In genomic region chr13:20104791-20105190, GRCm38 (mm10) we compare ENCODE assay signal across 33 mouse cellular contexts.
"Had no signal": no experiment of that assay in that cellular context is flagged by ENCODE, and none has a peak within 500 bp of the region (broad histone marks: within the 10 kb centered on the region; RNA-seq: fewer than 3 reads in every experiment).

No protein-coding gene starts in this region.

- H3K36me3 ChIP-seq: heart, embryonic 12.5 days; heart, embryonic 13.5 days; heart, embryonic 15.5 days; hindbrain, embryonic 10.5 days; hindbrain, embryonic 12.5 days; hindbrain, embryonic 13.5 days; hindbrain, embryonic 15.5 days; intestine, embryonic 15.5 days; kidney, embryonic 15.5 days had no signal

- H3K4me1 ChIP-seq: hindbrain, embryonic 15.5 days had no signal

- H3K4me3 ChIP-seq: heart, embryonic 12.5 days; heart, embryonic 13.5 days; heart, embryonic 15.5 days; hindbrain, embryonic 10.5 days; hindbrain, embryonic 12.5 days; hindbrain, embryonic 13.5 days; hindbrain, embryonic 15.5 days; intestine, embryonic 15.5 days; kidney, embryonic 15.5 days; layer of hippocampus, adult 2 months; left cerebral cortex, adult 2 months had no signal

- DNase-seq: heart, postnatal 10 days; heart, postnatal 14 days; heart, postnatal 36 days; heart, postnatal 4 days; kidney, adult 11 months; kidney, adult 18-20 months; kidney, adult 2 months; kidney, adult 8-10 months; kidney, adult 9 months; kidney, postnatal 10 days; kidney, postnatal 14 days; kidney, postnatal 25 days; kidney, postnatal 36 days; kidney, postnatal 4 days; layer of hippocampus, postnatal 36 days had no signal

- H3K9me3 ChIP-seq: heart, embryonic 12.5 days; heart, embryonic 13.5 days; heart, embryonic 15.5 days; hindbrain, embryonic 10.5 days; hindbrain, embryonic 12.5 days; hindbrain, embryonic 13.5 days; hindbrain, embryonic 15.5 days; intestine, embryonic 15.5 days; kidney, embryonic 15.5 days had no signal

- H3K4me2 ChIP-seq: heart, embryonic 12.5 days; heart, embryonic 13.5 days; heart, embryonic 15.5 days; hindbrain, embryonic 12.5 days; hindbrain, embryonic 13.5 days; hindbrain, embryonic 14.5 days; hindbrain, embryonic 15.5 days; intestine, embryonic 15.5 days; kidney, embryonic 15.5 days had no signal

- H3K9ac ChIP-seq: heart, embryonic 12.5 days; heart, embryonic 13.5 days; heart, embryonic 15.5 days; hindbrain, embryonic 12.5 days; hindbrain, embryonic 13.5 days; hindbrain, embryonic 14.5 days; hindbrain, embryonic 15.5 days; intestine, embryonic 15.5 days; kidney, embryonic 15.5 days had no signal

- H3K27me3 ChIP-seq: heart, embryonic 12.5 days; heart, embryonic 15.5 days; hindbrain, embryonic 12.5 days; hindbrain, embryonic 13.5 days; hindbrain, embryonic 15.5 days; intestine, embryonic 15.5 days; kidney, embryonic 15.5 days had no signal

- ATAC-seq: hindbrain, embryonic 16.5 days; hindbrain, postnatal 0 days; inflammation-experienced regulatory T-cells, adult 6 months; intestine, embryonic 15.5 days; intestine, embryonic 16.5 days; intestine, postnatal 0 days had no signal

- H3K27ac ChIP-seq: heart, embryonic 13.5 days; heart, embryonic 15.5 days; hindbrain, embryonic 10.5 days; hindbrain, embryonic 12.5 days; hindbrain, embryonic 13.5 days; hindbrain, embryonic 14.5 days; hindbrain, embryonic 15.5 days; hindbrain, postnatal 0 days; intestine, embryonic 15.5 days; kidney, embryonic 15.5 days; kidney, postnatal 0 days; layer of hippocampus, adult 2 months; left cerebral cortex, adult 2 months had no signal
